Mouse (Mus musculus) lung, embryonic 16.5 days (tissue): ENCODE data around the gene Cacna1d. TPM values are rescaled to one million over a fixed set of nuclear protein-coding genes. Genes with fewer than 3 reads are reported as not detected.

ENCODE experiments used
- ATAC-seq: fragments of 200-750 bp; cut with Nextera tagmentation; 2 replicates; pipeline ENCODE4 v1.8.0; 2017; ENCODE audit warnings: low read depth, mild to moderate bottlenecking, moderate library complexity
- H3K27ac ChIP-seq: fragments of 300-500 bp; sonication (generic); 2 replicates; pipeline ENCODE4 v1.5.1; 2014; ENCODE audit warnings: mild to moderate bottlenecking, control low read depth, low read length
- H3K27me3 ChIP-seq: fragments of 300-500 bp; sonication (generic); 2 replicates; pipeline ENCODE4 v1.6.1; 2014; ENCODE audit warnings: low read depth, low read length, mixed read lengths; ENCODE audit not compliant: control insufficient read depth, insufficient read depth
- H3K36me3 ChIP-seq: fragments of 300-500 bp; sonication (generic); 2 replicates; pipeline ENCODE4 v1.6.1; 2014; ENCODE audit warnings: low read length; ENCODE audit not compliant: control insufficient read depth, insufficient read depth
- H3K4me1 ChIP-seq: fragments of 300-500 bp; sonication (generic); replicated peaks from 2 replicates; pipeline ENCODE4 v1.6.1; 2014; ENCODE audit warnings: low read length, mixed read lengths; ENCODE audit not compliant: control insufficient read depth, insufficient read depth
- H3K4me2 ChIP-seq: fragments of 300-500 bp; sonication (generic); 2 replicates; pipeline ENCODE4 v1.6.1; 2014; ENCODE audit warnings: low read depth, low read length, control low read depth
- H3K4me3 ChIP-seq: fragments of 300-500 bp; sonication (generic); 2 replicates; pipeline ENCODE4 v1.5.1; 2014; ENCODE audit warnings: mild to moderate bottlenecking, low read length, control low read depth
- H3K9ac ChIP-seq: fragments of 300-500 bp; sonication (generic); 2 replicates; pipeline ENCODE4 v1.6.1; 2014; ENCODE audit warnings: low read length, control low read depth
- H3K9me3 ChIP-seq: fragments of 300-500 bp; sonication (generic); 2 replicates; pipeline ENCODE4 v1.6.1; 2016; ENCODE audit warnings: low read length; ENCODE audit not compliant: control insufficient read depth
- WGBS: fragments of 180-500 bp; shearing (Covaris S2); extraction: QIAGEN DNeasy Blood & Tissue Kit; methylation state at CpG from one replicate; pipeline ENCODE4 v1.1.7; 2014; 5-methylcytosine and 5-hydroxymethylcytosine counted together
- polyA plus RNA-seq: library from polyadenylated mRNA; unstranded; fragments of >200 nt; fragmentation: Nextera tagmentation; extraction: Ambion mirVana; gene quantifications from 2 replicates; pipeline ENCODE4 v1.2.1, GENCODE M21; 2015

The Cacna1d gene
- polyA plus RNA-seq = 9.2 and 9.7 TPM in 2 replicates

DNA sequence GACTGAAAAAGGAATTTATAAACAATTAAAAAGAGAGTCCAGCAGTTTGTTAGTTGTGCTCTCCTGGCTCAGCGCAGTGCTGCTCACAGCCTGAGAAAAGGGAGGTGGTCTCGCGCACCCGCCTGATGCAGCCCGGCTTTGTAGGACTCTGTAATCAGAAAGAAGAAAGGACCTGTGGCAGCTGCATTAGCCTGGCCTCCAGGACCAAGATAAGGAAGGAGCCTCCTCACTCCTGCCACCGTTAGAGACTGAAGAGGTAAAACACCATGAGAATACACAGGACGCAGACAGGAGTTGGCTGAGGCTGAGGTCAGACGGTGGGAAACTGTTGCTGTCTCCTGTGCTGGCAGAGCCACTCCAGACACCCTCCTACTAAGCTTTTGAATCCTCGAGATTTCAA lies at the start of gene Cacna1d:
TSS of gene Cacna1d (minus strand) at position 114 of the 400 bp plus-strand sequence.
- no peaks in the 10 kb centered on the region for H3K4me1 ChIP-seq
- no peak within 1 kb of the TSS for H3K4me3 ChIP-seq
- no peak within 1 kb of the TSS for H3K4me2 ChIP-seq
- no peaks in the 10 kb centered on the region for H3K27me3 ChIP-seq
- peaks cover 26% of the 10 kb centered on the region for H3K36me3 ChIP-seq
- 70% methylated on average over 9 of the region's 9 CpGs for WGBS
- no peak for ATAC-seq
- no peaks in the 10 kb centered on the region for H3K9me3 ChIP-seq
- H3K9ac ChIP-seq = no peak within 1 kb of the TSS
- no peak within 1 kb of the TSS for H3K27ac ChIP-seq

DNA sequence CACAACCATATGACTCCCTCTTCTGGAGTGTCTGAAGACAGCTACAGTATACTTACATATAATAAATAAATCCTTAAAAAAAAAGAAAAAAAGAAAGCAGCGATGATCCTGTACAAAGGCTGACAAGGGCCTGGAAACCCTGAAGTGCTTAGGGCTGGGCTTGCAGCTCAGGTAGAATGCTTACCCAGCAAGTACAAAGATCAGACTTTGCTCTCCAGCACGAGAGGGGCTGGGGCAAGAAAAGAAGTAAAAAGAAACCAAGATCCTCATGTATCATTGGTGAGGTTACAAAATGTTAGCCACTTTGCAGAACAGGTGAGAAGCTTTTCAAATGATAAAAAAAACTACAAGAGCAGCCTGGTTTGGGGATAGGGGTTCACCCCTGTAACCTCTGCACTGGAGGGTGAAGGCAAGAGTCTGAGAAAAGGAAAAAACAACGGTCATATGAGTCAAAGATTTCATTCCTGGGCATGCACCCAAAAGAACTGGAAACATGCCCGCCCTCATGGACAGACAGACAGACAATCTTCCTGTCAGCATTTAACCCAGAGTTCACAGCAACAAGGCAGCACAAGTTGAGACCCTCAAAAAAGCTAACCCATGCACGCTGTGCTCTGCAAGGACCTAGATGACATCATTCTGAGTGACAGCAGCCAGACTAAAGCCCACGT lies 42.7 kb upstream of the Cacna1d start:
- no peak for ATAC-seq
- Histone ChIP-seq H3K36me3 (no peaks in the 10 kb centered on the region), H3K9me3 (no peaks in the 10 kb centered on the region), H3K4me1 (peaks cover 3% of the 10 kb centered on the region; the same call in 1 of the 2 replicates), H3K9ac (no peak overlapping the region), H3K4me3 (no peak overlapping the region), H3K27ac (no peak overlapping the region), H3K27me3 (no peaks in the 10 kb centered on the region), H3K4me2 (no peak overlapping the region)
- WGBS = 69% methylated on average over 6 of the region's 6 CpGs

DNA sequence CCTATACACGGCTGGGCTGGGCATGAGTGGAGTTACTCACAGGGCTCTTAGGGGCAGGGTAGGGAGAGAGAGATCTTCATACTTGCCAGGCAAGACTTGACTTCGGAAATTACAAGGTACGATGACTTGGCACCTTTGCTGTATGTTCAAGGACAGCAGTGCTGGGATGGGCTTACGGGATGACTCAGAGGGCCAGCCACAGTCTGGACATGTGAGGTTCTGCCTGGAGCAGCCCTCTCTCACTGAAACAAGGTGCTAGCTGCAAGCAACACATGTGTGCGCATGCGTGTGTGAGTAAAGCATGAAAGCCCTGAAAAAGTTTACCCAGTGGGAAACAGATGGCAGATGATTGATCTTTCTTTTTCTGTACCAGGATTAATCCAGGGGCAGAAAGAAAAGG lies 40.6 kb upstream of the Cacna1d start:
- 90% methylated on average over 6 of the region's 6 CpGs for WGBS
- no peak for ATAC-seq
- H3K4me2 ChIP-seq = no peak overlapping the region
- H3K9me3 ChIP-seq = no peaks in the 10 kb centered on the region
- peaks cover 3% of the 10 kb centered on the region; the same call in 1 of the 2 replicates for H3K4me1 ChIP-seq
- no peak overlapping the region for H3K27ac ChIP-seq
- no peak overlapping the region for H3K4me3 ChIP-seq
- H3K27me3 ChIP-seq = no peaks in the 10 kb centered on the region
- H3K9ac ChIP-seq = no peak overlapping the region
- H3K36me3 ChIP-seq = 0 out of 2 replicates have a peak, but pooled peaks cover 3% of the 10 kb centered on the region

DNA sequence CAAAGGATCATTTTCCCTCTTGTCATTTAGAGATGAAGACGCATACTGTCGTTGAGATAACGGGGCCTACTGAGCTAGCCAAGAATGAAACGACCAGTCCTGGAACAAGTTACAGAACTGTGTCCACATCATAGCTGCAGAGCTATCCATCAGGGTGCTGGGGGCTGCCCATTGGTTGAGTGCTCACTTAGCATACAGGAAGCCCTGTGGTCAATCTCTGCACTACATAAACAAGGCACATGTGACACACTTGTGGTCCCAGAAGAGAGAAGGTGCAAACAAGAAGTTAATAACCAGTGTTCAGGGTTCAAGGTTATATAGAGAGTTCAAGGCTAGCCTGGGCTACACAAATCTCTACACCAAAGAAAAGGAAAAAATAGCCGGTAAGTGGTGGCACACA lies 40.2 kb upstream of the Cacna1d start:
- H3K9ac ChIP-seq = no peak overlapping the region
- H3K4me2 ChIP-seq = no peak overlapping the region
- no peaks in the 10 kb centered on the region for H3K9me3 ChIP-seq
- 74% methylated on average over 5 of the region's 5 CpGs for WGBS
- H3K36me3 ChIP-seq = 0 out of 2 replicates have a peak, but pooled peaks cover 3% of the 10 kb centered on the region
- no peak overlapping the region for H3K4me3 ChIP-seq
- no peak overlapping the region for H3K27ac ChIP-seq
- H3K27me3 ChIP-seq = no peaks in the 10 kb centered on the region
- H3K4me1 ChIP-seq = peaks cover 3% of the 10 kb centered on the region; the same call in 1 of the 2 replicates
- ATAC-seq = no peak

DNA sequence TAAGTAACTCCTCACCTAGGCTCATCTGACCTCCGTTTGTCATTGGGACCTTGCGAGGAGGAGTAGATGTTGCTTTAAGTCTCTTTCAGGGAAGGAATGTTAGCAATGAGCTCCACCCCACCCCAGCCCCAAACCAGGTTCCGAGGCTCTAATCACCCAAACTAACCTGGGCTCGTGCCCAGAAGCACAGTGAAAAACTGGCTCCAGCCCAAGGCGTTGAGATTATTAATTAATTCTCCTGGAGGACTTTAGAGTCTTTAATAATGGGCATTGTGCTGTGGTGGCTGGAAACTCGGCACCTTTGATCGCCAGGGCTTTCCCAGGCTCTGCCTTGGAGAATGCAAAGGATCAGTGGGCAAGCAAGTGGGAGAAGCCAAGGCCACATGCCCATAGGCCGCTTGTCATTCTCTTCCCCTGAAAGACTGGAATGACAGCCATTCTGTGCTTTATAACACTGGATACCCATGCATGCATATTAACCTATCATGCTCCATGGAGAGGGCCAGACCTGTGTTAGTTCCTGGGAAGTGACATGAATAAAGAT lies 39.5 kb upstream of the Cacna1d start:
- peak; percentile 50; the same call in 1 of the 2 replicates for ATAC-seq
- Histone ChIP-seq H3K4me3 (no peak overlapping the region), H3K36me3 (peaks cover 5% of the 10 kb centered on the region; the same call in 1 of the 2 replicates), H3K9ac (no peak overlapping the region), H3K4me1 (peaks cover 3% of the 10 kb centered on the region; the same call in 1 of the 2 replicates), H3K27ac (peak overlapping the region; percentile 28; the same call in 1 of the 2 replicates), H3K27me3 (no peaks in the 10 kb centered on the region), H3K9me3 (no peaks in the 10 kb centered on the region), H3K4me2 (no peak overlapping the region)
- 47% methylated on average over 8 of the region's 8 CpGs for WGBS

DNA sequence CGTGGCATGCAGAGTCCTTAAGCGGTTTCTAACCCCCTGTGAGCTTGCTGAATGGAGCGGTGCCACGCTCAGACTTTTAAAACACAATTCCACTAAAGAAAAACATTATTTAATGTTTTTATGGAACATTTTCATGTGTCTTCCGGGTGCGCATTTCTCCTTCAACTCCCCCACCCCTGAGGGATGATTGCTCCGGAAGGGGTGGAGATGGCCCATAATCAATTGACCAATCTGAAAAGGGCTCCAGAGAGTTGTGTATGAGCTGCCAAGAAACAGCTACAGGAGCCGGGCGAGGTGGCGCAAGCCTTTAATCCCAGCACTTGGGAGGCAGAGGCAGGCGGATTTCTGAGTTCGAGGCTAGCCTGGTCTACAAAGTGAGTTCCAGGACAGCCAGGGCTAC lies 38.2 kb upstream of the Cacna1d start:
- Histone ChIP-seq H3K27ac (no peak overlapping the region), H3K9ac (no peak overlapping the region), H3K4me3 (no peak overlapping the region), H3K36me3 (peaks cover 5% of the 10 kb centered on the region), H3K9me3 (no peaks in the 10 kb centered on the region), H3K27me3 (no peaks in the 10 kb centered on the region), H3K4me1 (peaks cover 3% of the 10 kb centered on the region; the same call in 1 of the 2 replicates), H3K4me2 (no peak overlapping the region)
- WGBS = 93% methylated on average over 12 of the region's 12 CpGs
- ATAC-seq = no peak

DNA sequence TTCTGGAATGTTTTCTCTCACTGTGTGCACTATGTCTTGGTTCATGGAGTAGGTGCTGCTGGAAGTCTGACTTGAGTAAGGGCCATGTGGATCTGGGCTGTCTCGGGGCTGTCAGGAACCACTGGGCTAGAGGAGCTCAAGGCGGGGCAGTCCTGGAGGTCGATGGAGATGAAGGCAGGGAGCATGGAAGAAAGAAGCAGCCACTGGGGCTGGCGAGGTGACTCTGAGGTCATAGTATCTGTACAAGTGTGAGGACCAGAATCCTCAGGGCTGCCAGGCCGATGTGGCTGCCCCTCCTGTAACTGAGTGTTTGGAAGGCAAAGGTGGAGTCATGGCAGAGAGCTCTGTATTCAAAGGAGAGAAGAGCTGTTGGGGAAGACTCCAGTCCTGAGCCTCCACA lies 37.7 kb upstream of the Cacna1d start:
- peaks cover 3% of the 10 kb centered on the region; the same call in 1 of the 2 replicates for H3K4me1 ChIP-seq
- no peaks in the 10 kb centered on the region for H3K9me3 ChIP-seq
- no peak overlapping the region for H3K4me2 ChIP-seq
- no peak overlapping the region for H3K9ac ChIP-seq
- ATAC-seq = no peak
- H3K36me3 ChIP-seq = peaks cover 5% of the 10 kb centered on the region
- no peak overlapping the region for H3K4me3 ChIP-seq
- H3K27me3 ChIP-seq = no peaks in the 10 kb centered on the region
- WGBS = 69% methylated on average over 5 of the region's 5 CpGs
- H3K27ac ChIP-seq = no peak overlapping the region

DNA sequence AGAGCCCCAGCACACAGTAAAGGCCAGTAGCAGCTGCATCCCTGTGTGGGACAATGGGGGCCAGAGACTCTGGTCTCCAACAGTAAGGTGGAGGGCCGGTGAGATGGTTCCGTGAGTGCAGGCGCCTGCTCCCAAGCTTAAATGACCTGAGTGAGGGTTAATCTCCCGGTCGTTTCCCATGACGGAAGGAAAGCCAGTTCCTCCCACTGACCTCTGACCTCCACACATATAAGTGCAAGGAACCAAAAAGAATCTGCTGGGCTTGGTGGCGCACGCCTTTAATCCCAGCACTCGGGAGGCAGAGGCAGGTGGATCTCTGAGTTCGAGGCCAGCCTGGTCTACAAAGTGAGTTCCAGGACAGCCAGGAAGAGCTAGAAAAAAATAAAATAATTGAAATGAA lies 37.1 kb upstream of the Cacna1d start:
- Histone ChIP-seq H3K4me1 (peaks cover 3% of the 10 kb centered on the region; the same call in 1 of the 2 replicates), H3K4me3 (no peak overlapping the region), H3K9me3 (no peaks in the 10 kb centered on the region), H3K27me3 (no peaks in the 10 kb centered on the region), H3K9ac (no peak overlapping the region), H3K36me3 (peaks cover 10% of the 10 kb centered on the region), H3K4me2 (no peak overlapping the region), H3K27ac (no peak overlapping the region)
- ATAC-seq = no peak
- 89% methylated on average over 10 of the region's 10 CpGs for WGBS

DNA sequence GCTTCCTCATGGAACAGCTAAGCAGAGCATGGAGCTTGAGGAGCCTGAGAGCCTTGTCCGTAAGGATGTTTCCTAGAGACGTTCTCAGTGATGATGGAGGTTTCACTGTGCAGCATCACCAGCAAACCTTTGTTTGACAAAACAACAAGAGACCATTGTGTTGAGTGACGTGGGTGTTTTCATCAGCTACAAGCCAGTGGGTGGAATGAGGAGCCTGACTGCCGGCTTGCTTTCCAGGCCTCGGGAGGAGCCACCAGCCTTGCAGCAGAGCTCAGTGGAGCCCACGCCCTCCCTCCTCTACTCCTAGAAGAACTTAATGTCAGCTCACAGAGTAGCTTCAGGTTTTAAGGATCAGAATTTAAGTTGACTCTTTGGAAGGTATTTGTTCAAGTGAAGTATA lies 32.1 kb upstream of the Cacna1d start:
- 80% methylated on average over 6 of the region's 6 CpGs for WGBS

More for the DNA sequence above, 32.1 kb upstream of the Cacna1d start:
- no peaks in the 10 kb centered on the region for H3K4me1 ChIP-seq
- no peaks in the 10 kb centered on the region for H3K27me3 ChIP-seq
- peaks cover 47% of the 10 kb centered on the region for H3K36me3 ChIP-seq
- no peak overlapping the region for H3K9ac ChIP-seq
- no peak for ATAC-seq
- no peaks in the 10 kb centered on the region for H3K9me3 ChIP-seq
- H3K27ac ChIP-seq = no peak overlapping the region
- H3K4me2 ChIP-seq = no peak overlapping the region
- no peak overlapping the region for H3K4me3 ChIP-seq
